Mouse (Mus musculus) thymus, adult 18-20 months (tissue): ENCODE data around the gene Zmym4.

ENCODE experiments used
- DNase-seq, 2 experiments: peaks; one replicate each; pipeline ENCODE4 v3.0.0; 2022; ENCODE audit warnings: mixed read lengths in 2 of 2

Gene Zmym4

DNA sequence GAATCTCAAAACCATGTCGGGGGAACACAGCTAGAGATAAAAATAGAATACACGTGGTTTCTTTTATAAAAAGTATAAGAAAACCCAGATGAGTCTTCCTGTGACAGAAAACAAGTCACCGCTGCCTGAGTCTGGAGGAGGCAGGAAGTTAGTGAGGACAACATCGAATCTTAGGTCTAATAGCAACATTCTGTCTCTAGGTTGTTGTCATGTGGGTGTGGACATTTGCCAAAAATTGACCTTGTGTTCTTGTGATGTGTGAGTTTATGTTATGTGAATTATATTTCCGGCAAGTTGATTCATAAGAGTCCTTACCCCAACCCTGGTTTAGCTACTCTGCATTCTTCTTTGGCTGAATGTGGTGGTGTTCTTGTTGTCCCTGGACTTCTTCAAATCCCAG is 154.7 kb downstream of the Zmym4 start:
- DNase-seq = no peak
